Mouse (Mus musculus): ENCODE data around the gene Ccdc12.

The Ccdc12 gene

GRCm38 (mm10) chr9:110743456-110744323 is 87.4 kb downstream of the Ccdc12 start:
- DNase-seq, result peak; percentile 56 to 84

- DNase-seq, result peak; percentile 72 to 88
These were observed 89.4 kb downstream of the Ccdc12 start for GRCm38 (mm10) chr9:110745752-110746151.

- peak; percentile 54 to 59 for DNase-seq
These were observed 89.9 kb downstream of the Ccdc12 start for GRCm38 (mm10) chr9:110746238-110746637.

- DNase-seq, result peak; percentile 78 to 83
These were observed 90.7 kb downstream of the Ccdc12 start, which contains the start of gene Pth1r for GRCm38 (mm10) chr9:110746961-110747360. Gene Pth1r, minus strand, starts transcription at chr9:110747145.

- peak; percentile 78 to 89 for DNase-seq
These were observed 92.1 kb downstream of the Ccdc12 start for GRCm38 (mm10) chr9:110748451-110748850.

- DNase-seq, result peak in 1 of 2 experiments; percentile 39
These were observed 94.3 kb downstream of the Ccdc12 start for GRCm38 (mm10) chr9:110750404-110751187.

- no peak for DNase-seq
These were observed 95.1 kb downstream of the Ccdc12 start for GRCm38 (mm10) chr9:110751412-110751811.

- DNase-seq, result no peak
These were observed 96.7 kb downstream of the Ccdc12 start for GRCm38 (mm10) chr9:110752917-110753435.

GRCm38 (mm10) chr9:110753773-110754172 is 97.5 kb downstream of the Ccdc12 start:
- no peak for DNase-seq

GRCm38 (mm10) chr9:110757816-110758215 is 101.5 kb downstream of the Ccdc12 start:
- no peak for DNase-seq

- peak; percentile 77 to 81 for DNase-seq
These were observed 102.3 kb downstream of the Ccdc12 start for GRCm38 (mm10) chr9:110758605-110759004.

- DNase-seq, result peak; percentile 79 to 92
These were observed 103.0 kb downstream of the Ccdc12 start for GRCm38 (mm10) chr9:110759265-110759664.

GRCm38 (mm10) chr9:110760886-110761285 is 104.6 kb downstream of the Ccdc12 start:
- DNase-seq, result no peak

All from kidney, postnatal 36 days (tissue).